Mouse (Mus musculus): ENCODE measurements around the gene Fbxo8.

Gene Fbxo8

GRCm38 (mm10) chr8:56606481-56606880 lies 55.6 kb downstream of the Fbxo8 start:
- intact Hi-C loops (cut with DNase I): no loop called here

- intact Hi-C loops (cut with DNase I): no loop called here
Measured at GRCm38 (mm10) chr8:56611736-56612135, 60.8 kb downstream of the Fbxo8 start.

GRCm38 (mm10) chr8:56614235-56614634 lies 63.3 kb downstream of the Fbxo8 start:
- intact Hi-C loops (cut with DNase I): loop anchor here (2.0 kb wide), 1 partner anchor 83 kb away; no protein-coding TSS in a partner anchor

- intact Hi-C loops (cut with DNase I): loop anchor here (2.0 kb wide), 1 partner anchor 84 kb away; no protein-coding TSS in a partner anchor
Measured at GRCm38 (mm10) chr8:56615005-56615404, 64.1 kb downstream of the Fbxo8 start.

GRCm38 (mm10) chr8:56616260-56616659 lies 65.4 kb downstream of the Fbxo8 start:
- intact Hi-C loops (cut with DNase I): no loop called here

- intact Hi-C loops (cut with DNase I): no loop called here
Measured at GRCm38 (mm10) chr8:56617271-56617670, 66.4 kb downstream of the Fbxo8 start.

GRCm38 (mm10) chr8:56619056-56619455 lies 68.2 kb downstream of the Fbxo8 start:
- intact Hi-C loops (cut with DNase I): no loop called here

GRCm38 (mm10) chr8:56619571-56619970 lies 68.7 kb downstream of the Fbxo8 start:
- intact Hi-C loops (cut with DNase I): no loop called here

GRCm38 (mm10) chr8:56620691-56621090 lies 69.8 kb downstream of the Fbxo8 start:
- intact Hi-C loops (cut with DNase I): no loop called here

GRCm38 (mm10) chr8:56621093-56621492 lies 70.2 kb downstream of the Fbxo8 start:
- intact Hi-C loops (cut with DNase I): no loop called here

- intact Hi-C loops (cut with DNase I): no loop called here
Measured at GRCm38 (mm10) chr8:56622470-56623024, 71.7 kb downstream of the Fbxo8 start.

- intact Hi-C loops (cut with DNase I): no loop called here
Measured at GRCm38 (mm10) chr8:56623346-56623745, 72.5 kb downstream of the Fbxo8 start.

- intact Hi-C loops (cut with DNase I): no loop called here
Measured at GRCm38 (mm10) chr8:56629160-56629559, 78.3 kb downstream of the Fbxo8 start.

- intact Hi-C loops (cut with DNase I): no loop called here
Measured at GRCm38 (mm10) chr8:56639277-56639676, 88.4 kb downstream of the Fbxo8 start.

Small RNA genes within 50 kb of the gene (microRNA-seq; reads per million reads assigned to microRNA genes)
- 0 reads per million in 2 experiments for gene Gm25992

Data from adrenal gland (tissue).